Mouse (Mus musculus) liver, adult 2 months (tissue): ENCODE measurements around the gene Carmil2. TPM values are rescaled to one million over a fixed set of nuclear protein-coding genes. Genes with fewer than 3 reads are reported as not detected.

ENCODE experiments used
- DNase-seq: peaks from one replicate; pipeline ENCODE4 v3.0.0-alpha.2; 2011; ENCODE audit warnings: low read depth, low spot score; ENCODE audit errors: extremely low read depth
- H3K27ac ChIP-seq: fragments of 200-500 bp; replicated peaks from 2 replicates; pipeline ENCODE4 v1.5.1; 2012; ENCODE audit warnings: low read depth, mild to moderate bottlenecking, control low read depth, inconsistent platforms, low read length; ENCODE audit not compliant: insufficient read depth
- H3K27me3 ChIP-seq: fragments of 200-500 bp; 2 replicates; pipeline ENCODE4 v1.6.1; 2012; ENCODE audit warnings: mild to moderate bottlenecking, moderate library complexity, low read length, inconsistent platforms; ENCODE audit not compliant: control insufficient read depth, insufficient read depth
- H3K36me3 ChIP-seq: fragments of 200-500 bp; 2 replicates; pipeline ENCODE4 v1.6.1; 2012; ENCODE audit warnings: low read length, inconsistent platforms; ENCODE audit not compliant: control insufficient read depth, insufficient read depth
- H3K4me1 ChIP-seq: fragments of 200-500 bp; 2 replicates; pipeline ENCODE4 v1.6.1; 2011; ENCODE audit warnings: low read length; ENCODE audit not compliant: control insufficient read depth, insufficient read depth
- H3K4me3 ChIP-seq: fragments of 200-500 bp; 2 replicates; pipeline ENCODE4 v1.5.1; 2011; ENCODE audit warnings: low read depth, mild to moderate bottlenecking, control low read depth, low read length, moderate library complexity; ENCODE audit not compliant: insufficient read depth
- H3K79me2 ChIP-seq: fragments of 200-500 bp; 2 replicates; pipeline ENCODE4 v1.6.1; 2012; ENCODE audit warnings: inconsistent platforms, mild to moderate bottlenecking, low read length, moderate library complexity; ENCODE audit not compliant: control insufficient read depth, insufficient read depth
- H3K9ac ChIP-seq: fragments of 200-500 bp; 2 replicates; pipeline ENCODE4 v1.6.1; 2012; ENCODE audit warnings: low read depth, mild to moderate bottlenecking, control low read depth, inconsistent platforms, low read length
- CTCF ChIP-seq: fragments of 200-500 bp; IDR thresholded peaks from 2 replicates; pipeline ENCODE4 v1.5.1; 2011; ENCODE audit warnings: low read depth, low read length, control low read depth
- POLR2A ChIP-seq: fragments of 200-500 bp; IDR thresholded peaks from 2 replicates; pipeline ENCODE4 v1.6.1; 2011; ENCODE audit warnings: low read length, control low read depth; ENCODE audit not compliant: insufficient read depth; ENCODE audit errors: extremely low read depth
- WGBS: fragments of 180-500 bp; shearing (Covaris S2); methylation state at CpG from one replicate; pipeline ENCODE4 v1.1.7; 2018; 5-methylcytosine and 5-hydroxymethylcytosine counted together
- polyA plus RNA-seq: library from polyadenylated mRNA; depleted of rRNA; stranded (reverse); fragments of >200 nt; gene quantifications from 2 replicates; pipeline ENCODE4 v1.2.3, GENCODE M21; 2012
- total RNA-seq: library from RNA; depleted of rRNA; stranded (reverse); fragments of >200 nt; gene quantifications from 2 replicates; pipeline ENCODE4 v1.2.3, GENCODE M21; 2014

Carmil2 gene
- total and polyA plus RNA-seq, 2 experiments, result under 0.01 to 0.64 TPM

DNA sequence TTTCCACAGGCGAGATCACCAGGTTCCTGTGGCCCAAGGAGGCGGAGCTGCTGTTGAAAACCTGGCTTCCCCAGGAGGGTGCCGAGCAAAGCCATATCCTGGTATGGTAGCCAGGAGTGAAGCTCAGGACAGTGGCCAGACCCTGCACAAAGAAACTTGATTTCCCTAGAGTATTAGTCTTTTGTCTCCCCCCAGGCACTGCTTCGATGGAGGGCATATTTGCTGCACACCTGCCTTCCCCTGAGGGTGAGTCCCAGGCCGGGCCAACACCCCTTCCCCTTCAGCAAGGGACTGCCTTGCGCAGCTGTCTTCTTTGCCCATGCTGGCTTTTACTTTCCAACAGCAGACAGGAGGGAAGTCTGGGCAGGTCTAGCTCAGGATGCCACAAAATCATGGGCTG is 477 bp downstream of the Carmil2 start:
- 70% methylated on average over 6 of the region's 6 CpGs for WGBS
- H3K79me2 ChIP-seq, result no peaks in the 10 kb centered on the region
- DNase-seq, result no peak
- H3K9ac ChIP-seq, result no peak overlapping the region
- no peak overlapping the region for H3K4me3 ChIP-seq
- no peak overlapping the region for H3K27ac ChIP-seq
- H3K36me3 ChIP-seq, result peaks cover 9% of the 10 kb centered on the region; the same call in 1 of the 2 replicates
- H3K4me1 ChIP-seq, result no peaks in the 10 kb centered on the region
- H3K27me3 ChIP-seq, result no peaks in the 10 kb centered on the region
- TF ChIP-seq CTCF (no peak), POLR2A (no peak)

DNA sequence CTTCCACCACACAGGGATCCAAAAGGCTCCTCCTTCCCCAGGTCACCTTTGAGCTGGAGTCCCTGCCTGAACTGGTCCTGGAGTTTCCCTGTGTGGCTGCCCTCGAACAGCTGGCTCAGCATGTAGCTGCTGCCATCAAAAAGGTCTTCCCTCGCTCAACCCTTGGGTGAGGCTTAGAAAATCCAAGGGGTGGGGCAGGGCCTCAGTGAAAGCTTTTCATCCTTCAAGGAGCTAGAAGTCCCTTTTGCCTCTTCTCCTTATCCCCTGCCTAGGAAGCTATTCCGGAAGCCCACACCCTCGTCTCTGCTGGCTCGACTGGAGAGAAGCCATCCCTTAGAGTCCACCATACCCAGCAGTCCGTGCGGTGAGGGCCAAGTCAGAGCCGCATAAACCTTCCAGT is 1.4 kb downstream of the Carmil2 start:
- Histone ChIP-seq H3K36me3 (peaks cover 2% of the 10 kb centered on the region; the same call in 1 of the 2 replicates), H3K4me1 (no peaks in the 10 kb centered on the region), H3K4me3 (no peak overlapping the region), H3K9ac (no peak overlapping the region), H3K27ac (no peak overlapping the region), H3K79me2 (no peaks in the 10 kb centered on the region), H3K27me3 (no peaks in the 10 kb centered on the region)
- TF ChIP-seq CTCF (no peak), POLR2A (no peak)
- no peak for DNase-seq
- WGBS, result 69% methylated on average over 8 of the region's 8 CpGs

DNA sequence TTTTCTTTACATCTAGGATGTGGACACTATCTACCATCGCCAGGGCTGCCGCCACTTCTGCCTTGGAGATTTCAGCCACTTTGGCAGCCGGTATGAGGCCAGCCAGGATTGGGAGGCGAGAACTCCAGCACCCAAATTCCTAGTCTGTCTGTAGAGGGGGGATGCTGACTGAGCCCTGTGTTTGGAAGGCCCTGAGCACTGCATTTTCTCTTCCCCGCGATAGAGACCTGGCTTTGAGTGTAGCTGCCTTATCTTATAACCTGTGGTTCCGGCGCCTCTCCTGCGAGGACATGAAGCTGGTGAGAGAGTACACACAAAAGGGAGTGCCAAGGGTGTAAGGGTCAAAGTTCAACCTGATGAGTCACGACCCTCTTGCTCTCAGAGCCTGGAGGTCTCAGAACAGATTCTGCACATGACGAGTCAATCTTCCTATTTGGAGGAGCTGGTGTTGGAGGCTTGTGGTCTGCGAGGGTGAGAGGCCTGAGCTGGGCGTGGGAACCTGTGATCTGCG is 2.2 kb downstream of the Carmil2 start:
- Histone ChIP-seq H3K27ac (no peak overlapping the region), H3K4me1 (no peaks in the 10 kb centered on the region), H3K9ac (no peak overlapping the region), H3K79me2 (no peaks in the 10 kb centered on the region), H3K4me3 (no peak overlapping the region), H3K27me3 (no peaks in the 10 kb centered on the region), H3K36me3 (no peaks in the 10 kb centered on the region)
- 43% methylated on average over 14 of the region's 14 CpGs for WGBS
- TF ChIP-seq CTCF, result no peak
- TF ChIP-seq POLR2A, result no peak
- no peak for DNase-seq

GRCm38 (mm10) chr8:105689256-105689982 is 3.3 kb downstream of the Carmil2 start:
- TF ChIP-seq CTCF, result no peak
- no peak for TF ChIP-seq POLR2A
- 66% methylated on average over 35 of the region's 35 CpGs for WGBS
- H3K79me2 ChIP-seq, result no peaks in the 10 kb centered on the region

GRCm38 (mm10) chr8:105689983-105690360 is 3.9 kb downstream of the Carmil2 start:
- no peak overlapping the region for H3K27ac ChIP-seq
- H3K79me2 ChIP-seq, result no peaks in the 10 kb centered on the region
- TF ChIP-seq POLR2A (no peak), CTCF (no peak)
- WGBS, result 87% methylated on average over 9 of the region's 9 CpGs
- no peaks in the 10 kb centered on the region for H3K36me3 ChIP-seq
- H3K9ac ChIP-seq, result no peak overlapping the region
- peaks cover 1% of the 10 kb centered on the region for H3K4me1 ChIP-seq
- peaks cover 5% of the 10 kb centered on the region for H3K27me3 ChIP-seq
- DNase-seq, result no peak
- no peak overlapping the region for H3K4me3 ChIP-seq

More at GRCm38 (mm10) chr8:105689256-105689982, 3.3 kb downstream of the Carmil2 start:
- Histone ChIP-seq H3K4me1 (peaks cover 1% of the 10 kb centered on the region), H3K36me3 (no peaks in the 10 kb centered on the region), H3K4me3 (no peak overlapping the region), H3K27me3 (peaks cover 5% of the 10 kb centered on the region), H3K27ac (no peak overlapping the region), H3K9ac (no peak overlapping the region)
- DNase-seq, result no peak

GRCm38 (mm10) chr8:105690978-105691377 is 4.9 kb downstream of the Carmil2 start:
- TF ChIP-seq CTCF, result no peak
- no peak for TF ChIP-seq POLR2A
- H3K27me3 ChIP-seq, result peaks cover 5% of the 10 kb centered on the region
- peaks cover 1% of the 10 kb centered on the region for H3K4me1 ChIP-seq
- DNase-seq, result no peak
- H3K27ac ChIP-seq, result no peak overlapping the region
- H3K79me2 ChIP-seq, result no peaks in the 10 kb centered on the region
- H3K4me3 ChIP-seq, result no peak overlapping the region
- WGBS, result 73% methylated on average over 14 of the region's 14 CpGs
- H3K9ac ChIP-seq, result no peak overlapping the region
- no peaks in the 10 kb centered on the region for H3K36me3 ChIP-seq
